Mouse (Mus musculus): Measurements from ENCODE around the gene Sprr2f. TPM values are rescaled to one million over a fixed set of nuclear protein-coding genes. Genes with fewer than 3 reads are reported as not detected.

Gene Sprr2f
- not detected in 2 replicates for polyA plus RNA-seq (2012; ENCODE audit: insufficient read depth, insufficient read length, missing spikeins)

- Histone ChIP-seq H3K27ac (replicated peaks; ENCODE audit: low read depth, low read length) (no peak within 1 kb of the TSS), H3K4me1 (ENCODE audit: control insufficient read depth, insufficient read depth, insufficient read length, low read length) (no peaks in the 10 kb centered on the region)
Measured at GRCm38 (mm10) chr3:92364887-92365286, at the start of gene Sprr2f. Gene Sprr2f (plus strand): TSS chr3:92365187.

DNA sequence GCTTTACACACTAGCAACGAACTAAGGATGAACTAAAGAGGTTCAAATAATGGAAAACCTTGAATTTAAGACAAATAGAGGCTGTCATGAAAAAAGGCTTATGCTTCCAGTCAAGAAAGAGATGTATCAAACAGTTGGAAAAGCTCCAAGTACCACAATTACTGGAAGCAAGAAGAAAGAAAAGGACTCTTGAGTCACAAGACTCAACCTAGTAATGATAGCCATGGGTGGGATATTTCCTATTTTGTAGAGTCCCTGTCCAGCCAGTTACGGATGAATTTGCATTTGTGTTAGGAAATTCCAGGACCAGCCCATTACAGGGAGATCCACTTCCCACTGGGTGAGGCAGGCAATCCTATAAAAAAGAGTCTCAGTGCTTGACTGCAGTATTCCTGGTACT lies 48.7 kb upstream of the Sprr2f start, which contains the start of gene Sprr2b:
Gene Sprr2b, plus strand, starts transcription at position 301 of the 400 bp plus-strand sequence.
- Histone ChIP-seq H3K4me3 (ENCODE audit: insufficient read depth, low read depth, low read length) (no peak within 1 kb of the TSS), H3K27ac (replicated peaks; ENCODE audit: low read depth, low read length) (no peak within 1 kb of the TSS), H3K4me1 (ENCODE audit: control insufficient read depth, insufficient read depth, insufficient read length, low read length) (no peaks in the 10 kb centered on the region)

More at GRCm38 (mm10) chr3:92364887-92365286, at the start of gene Sprr2f:
- H3K4me3 ChIP-seq (ENCODE audit: insufficient read depth, low read depth, low read length): no peak within 1 kb of the TSS

- H3K27ac ChIP-seq (replicated peaks; ENCODE audit: low read depth, low read length): no peak overlapping the region
- no peaks in the 10 kb centered on the region for H3K4me1 ChIP-seq (ENCODE audit: control insufficient read depth, insufficient read depth, insufficient read length, low read length)
- no peak overlapping the region for H3K4me3 ChIP-seq (ENCODE audit: insufficient read depth, low read depth, low read length)
Measured at GRCm38 (mm10) chr3:92317384-92317783, 47.6 kb upstream of the Sprr2f start.

- Histone ChIP-seq H3K27ac (replicated peaks; ENCODE audit: low read depth, low read length) (no peak overlapping the region), H3K4me1 (ENCODE audit: control insufficient read depth, insufficient read depth, insufficient read length, low read length) (no peaks in the 10 kb centered on the region), H3K4me3 (ENCODE audit: insufficient read depth, low read depth, low read length) (no peak overlapping the region)
Measured at GRCm38 (mm10) chr3:92336278-92336677, 28.7 kb upstream of the Sprr2f start.

DNA sequence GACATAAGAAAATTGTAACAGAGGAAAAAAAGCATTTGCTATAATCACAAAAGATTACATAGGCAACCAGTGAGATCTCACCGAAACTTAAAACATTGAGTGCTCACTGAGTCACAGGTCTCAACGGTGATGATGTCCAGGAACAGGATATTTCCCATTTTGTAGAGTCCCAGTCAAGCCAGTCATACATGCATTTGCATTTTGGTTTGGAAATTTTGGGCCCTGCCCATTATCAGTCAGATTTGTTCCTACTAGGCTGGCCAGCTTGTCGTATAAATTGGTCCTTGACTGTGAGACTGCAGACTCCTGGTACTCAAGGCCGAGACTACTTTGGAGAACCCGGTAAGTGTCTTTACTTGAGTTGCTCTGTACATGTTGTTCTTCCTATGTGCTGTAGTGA lies 26.1 kb upstream of the Sprr2f start, which contains the start of gene Sprr2d:
Gene Sprr2d, plus strand, starts transcription at position 301 of the 400 bp plus-strand sequence.
- no peaks in the 10 kb centered on the region for H3K4me1 ChIP-seq (ENCODE audit: control insufficient read depth, insufficient read depth, insufficient read length, low read length)
- no peak within 1 kb of the TSS for H3K27ac ChIP-seq (replicated peaks; ENCODE audit: low read depth, low read length)
- no peak within 1 kb of the TSS for H3K4me3 ChIP-seq (ENCODE audit: insufficient read depth, low read depth, low read length)

- Histone ChIP-seq H3K4me1 (ENCODE audit: control insufficient read depth, insufficient read depth, insufficient read length, low read length) (no peaks in the 10 kb centered on the region), H3K4me3 (ENCODE audit: insufficient read depth, low read depth, low read length) (no peak within 1 kb of the TSS), H3K27ac (replicated peaks; ENCODE audit: low read depth, low read length) (no peak within 1 kb of the TSS)
Measured at GRCm38 (mm10) chr3:92351843-92352242, 13.1 kb upstream of the Sprr2f start, which contains the start of gene Sprr2e. Gene Sprr2e (plus strand): TSS chr3:92352143.

- Histone ChIP-seq H3K4me3 (ENCODE audit: insufficient read depth, low read depth, low read length) (no peak overlapping the region), H3K4me1 (ENCODE audit: control insufficient read depth, insufficient read depth, insufficient read length, low read length) (no peaks in the 10 kb centered on the region), H3K27ac (replicated peaks; ENCODE audit: low read depth, low read length) (no peak overlapping the region)
Measured at GRCm38 (mm10) chr3:92361619-92362018, 3.4 kb upstream of the Sprr2f start.

- H3K27ac ChIP-seq (replicated peaks; ENCODE audit: low read depth, low read length): no peak overlapping the region
- H3K4me1 ChIP-seq (ENCODE audit: control insufficient read depth, insufficient read depth, insufficient read length, low read length): no peaks in the 10 kb centered on the region
- no peak overlapping the region for H3K4me3 ChIP-seq (ENCODE audit: insufficient read depth, low read depth, low read length)
Measured at GRCm38 (mm10) chr3:92373613-92374012, 8.6 kb downstream of the Sprr2f start.

GRCm38 (mm10) chr3:92385385-92385784 lies 20.4 kb downstream of the Sprr2f start, which contains the start of gene Sprr2h:
Gene Sprr2h (plus strand): TSS chr3:92385685.
- Histone ChIP-seq H3K27ac (replicated peaks; ENCODE audit: low read depth, low read length) (no peak within 1 kb of the TSS), H3K4me3 (ENCODE audit: insufficient read depth, low read depth, low read length) (no peak within 1 kb of the TSS), H3K4me1 (ENCODE audit: control insufficient read depth, insufficient read depth, insufficient read length, low read length) (no peaks in the 10 kb centered on the region)

- no peak overlapping the region for H3K27ac ChIP-seq (replicated peaks; ENCODE audit: low read depth, low read length)
- no peaks in the 10 kb centered on the region for H3K4me1 ChIP-seq (ENCODE audit: control insufficient read depth, insufficient read depth, insufficient read length, low read length)
- no peak overlapping the region for H3K4me3 ChIP-seq (ENCODE audit: insufficient read depth, low read depth, low read length)
Measured at GRCm38 (mm10) chr3:92394301-92394700, 29.3 kb downstream of the Sprr2f start.

GRCm38 (mm10) chr3:92407691-92408090 lies 42.7 kb downstream of the Sprr2f start, which contains the start of gene Sprr2i:
Gene Sprr2i (plus strand): TSS chr3:92407991.
- no peaks in the 10 kb centered on the region for H3K4me1 ChIP-seq (ENCODE audit: control insufficient read depth, insufficient read depth, insufficient read length, low read length)

More at GRCm38 (mm10) chr3:92407691-92408090, 42.7 kb downstream of the Sprr2f start, which contains the start of gene Sprr2i:
- H3K27ac ChIP-seq (replicated peaks; ENCODE audit: low read depth, low read length): no peak within 1 kb of the TSS
- no peak within 1 kb of the TSS for H3K4me3 ChIP-seq (ENCODE audit: insufficient read depth, low read depth, low read length)

Other genes with a start within 250 kb of the Sprr2f start
- gene Prr9, start 241.2 kb upstream of the Sprr2f start, polyA plus RNA-seq (2012; ENCODE audit: insufficient read depth, insufficient read length, missing spikeins): not detected in 2 replicates
- not detected in 2 replicates for gene Lelp1, start 222.4 kb upstream of the Sprr2f start, polyA plus RNA-seq (2012; ENCODE audit: insufficient read depth, insufficient read length, missing spikeins)
- not detected in 2 replicates for gene Sprr2a1, start 149.4 kb upstream of the Sprr2f start, polyA plus RNA-seq (2012; ENCODE audit: insufficient read depth, insufficient read length, missing spikeins)
- gene Sprr2a2, start 149.3 kb upstream of the Sprr2f start, polyA plus RNA-seq (2012; ENCODE audit: insufficient read depth, insufficient read length, missing spikeins): not detected in 2 replicates
- not detected in 2 replicates for gene Sprr2a3, start 79.8 kb upstream of the Sprr2f start, polyA plus RNA-seq (2012; ENCODE audit: insufficient read depth, insufficient read length, missing spikeins)
- not detected in 2 replicates for gene Sprr2b, start 48.6 kb upstream of the Sprr2f start, polyA plus RNA-seq (2012; ENCODE audit: insufficient read depth, insufficient read length, missing spikeins)
- not detected in 2 replicates for gene Sprr2d, start 26.0 kb upstream of the Sprr2f start, polyA plus RNA-seq (2012; ENCODE audit: insufficient read depth, insufficient read length, missing spikeins)
- not detected in 2 replicates for gene Sprr2e, start 13.0 kb upstream of the Sprr2f start, polyA plus RNA-seq (2012; ENCODE audit: insufficient read depth, insufficient read length, missing spikeins)
- gene Sprr2h, start 20.5 kb downstream of the Sprr2f start, polyA plus RNA-seq (2012; ENCODE audit: insufficient read depth, insufficient read length, missing spikeins): not detected in 2 replicates
- gene Sprr2i, start 42.8 kb downstream of the Sprr2f start, polyA plus RNA-seq (2012; ENCODE audit: insufficient read depth, insufficient read length, missing spikeins): not detected in 2 replicates
- gene Sprr2j-ps, start 52.9 kb downstream of the Sprr2f start, polyA plus RNA-seq (2012; ENCODE audit: insufficient read depth, insufficient read length, missing spikeins): not detected in 2 replicates
- 31.8 and 35.2 TPM in 2 replicates for gene Gm9774, start 64.2 kb downstream of the Sprr2f start, polyA plus RNA-seq (2012; ENCODE audit: insufficient read depth, insufficient read length, missing spikeins)
- gene Sprr2k, start 67.4 kb downstream of the Sprr2f start, polyA plus RNA-seq (2012; ENCODE audit: insufficient read depth, insufficient read length, missing spikeins): not detected in 2 replicates
- not detected in 2 replicates for gene Sprr1b, start 73.6 kb downstream of the Sprr2f start, polyA plus RNA-seq (2012; ENCODE audit: insufficient read depth, insufficient read length, missing spikeins)
- gene Sprr3, start 93.5 kb downstream of the Sprr2f start, polyA plus RNA-seq (2012; ENCODE audit: insufficient read depth, insufficient read length, missing spikeins): not detected in 2 replicates
- not detected in 2 replicates for gene Sprr1a, start 120.7 kb downstream of the Sprr2f start, polyA plus RNA-seq (2012; ENCODE audit: insufficient read depth, insufficient read length, missing spikeins)
- not detected in 2 replicates for gene Sprr4, start 135.3 kb downstream of the Sprr2f start, polyA plus RNA-seq (2012; ENCODE audit: insufficient read depth, insufficient read length, missing spikeins)
- not detected in 2 replicates for gene 2310046K23Rik, start 169.3 kb downstream of the Sprr2f start, polyA plus RNA-seq (2012; ENCODE audit: insufficient read depth, insufficient read length, missing spikeins)
- gene Ivl, start 208.5 kb downstream of the Sprr2f start, polyA plus RNA-seq (2012; ENCODE audit: insufficient read depth, insufficient read length, missing spikeins): not detected in 2 replicates
- not detected in 2 replicates for gene Smcp, start 223.8 kb downstream of the Sprr2f start, polyA plus RNA-seq (2012; ENCODE audit: insufficient read depth, insufficient read length, missing spikeins)
- not detected in 2 replicates for gene 2210017I01Rik, start 242.3 kb downstream of the Sprr2f start, polyA plus RNA-seq (2012; ENCODE audit: insufficient read depth, insufficient read length, missing spikeins)

Measured in brown adipose tissue, adult 24 weeks (tissue).